Mouse (Mus musculus) T-helper 2 cell (primary cell): ENCODE results near the gene Plpp1.

ENCODE experiments used
- in situ Hi-C: fragments of 300-600 bp; cut with MboI, MseI; formaldehyde crosslinking; loops from one replicate; pipeline ENCODE4 v1.15.1; 2025; ENCODE audit warnings: high pct_unique_total_duplicates

Plpp1 gene

DNA sequence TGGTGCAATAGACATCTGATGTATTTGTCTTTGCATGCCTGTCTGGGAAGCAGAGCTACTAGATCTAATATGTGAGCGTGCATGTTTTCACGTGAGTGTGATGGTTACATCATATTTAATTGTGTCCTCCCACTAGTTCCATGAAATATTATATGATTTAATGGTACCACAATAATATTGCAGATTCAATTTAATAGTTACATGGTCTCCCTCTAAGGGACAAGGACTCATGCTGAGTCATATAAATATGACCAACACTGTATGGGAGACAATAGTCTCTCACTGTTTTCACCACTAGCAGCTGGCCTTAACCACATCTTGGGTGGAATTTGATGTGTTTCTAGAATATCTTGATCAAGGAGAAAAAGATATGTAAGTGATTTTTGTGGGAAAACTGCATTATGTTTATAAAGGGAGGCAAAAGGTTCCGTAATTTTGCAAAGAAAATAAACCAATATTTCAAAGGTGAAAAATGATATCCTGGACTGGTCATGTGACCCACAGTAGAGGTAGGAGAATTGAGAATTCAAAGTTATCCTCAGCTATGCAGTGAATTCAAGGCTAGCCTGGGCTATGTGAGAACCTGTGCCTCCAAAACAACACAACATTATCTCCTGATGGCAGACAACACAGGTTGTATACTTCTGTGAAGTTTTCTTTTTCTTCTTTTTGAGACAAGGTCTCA is 26.5 kb upstream of the Plpp1 start:
- in situ Hi-C loops = no loop called here

DNA sequence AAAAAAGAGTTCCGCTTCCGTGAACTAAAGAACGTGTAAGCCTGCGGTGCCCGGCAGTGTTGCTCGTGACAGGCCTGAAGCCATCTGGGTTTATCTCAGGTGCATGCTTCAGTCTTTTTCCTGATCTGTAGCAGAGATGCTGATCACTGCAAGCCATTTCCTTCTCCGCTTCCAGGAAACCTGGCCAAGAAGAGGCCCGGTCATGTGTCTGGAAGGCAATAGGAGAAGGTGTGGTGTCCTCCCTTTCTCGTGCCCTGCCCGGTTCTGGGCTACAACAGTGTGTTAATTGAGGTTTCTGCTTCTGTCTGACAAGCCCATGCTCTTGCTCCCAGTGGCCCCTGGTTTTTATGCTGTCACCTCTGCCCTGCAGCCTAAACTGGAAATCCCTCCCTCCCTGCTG is 24.7 kb upstream of the Plpp1 start:
- in situ Hi-C loops = no loop called here

DNA sequence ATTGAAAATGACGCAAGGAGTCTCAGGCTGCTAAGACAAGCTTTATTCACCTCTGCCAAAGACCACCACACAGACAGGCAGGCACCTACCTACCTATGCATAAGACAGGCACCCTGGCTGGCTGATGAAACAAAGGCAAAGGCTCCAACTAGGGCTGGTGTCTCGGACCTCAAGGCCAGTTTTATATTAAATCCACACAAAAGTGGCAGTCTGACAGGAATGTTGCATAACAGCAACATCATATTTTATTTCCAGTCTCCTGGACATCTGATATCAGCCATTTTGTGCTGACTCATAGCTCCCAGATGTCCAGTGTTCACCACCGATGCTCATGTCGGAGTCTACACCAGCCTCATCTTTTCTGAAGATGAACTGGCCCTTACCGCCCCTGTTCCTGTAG is 22.2 kb upstream of the Plpp1 start:
- in situ Hi-C loops = no loop called here

DNA sequence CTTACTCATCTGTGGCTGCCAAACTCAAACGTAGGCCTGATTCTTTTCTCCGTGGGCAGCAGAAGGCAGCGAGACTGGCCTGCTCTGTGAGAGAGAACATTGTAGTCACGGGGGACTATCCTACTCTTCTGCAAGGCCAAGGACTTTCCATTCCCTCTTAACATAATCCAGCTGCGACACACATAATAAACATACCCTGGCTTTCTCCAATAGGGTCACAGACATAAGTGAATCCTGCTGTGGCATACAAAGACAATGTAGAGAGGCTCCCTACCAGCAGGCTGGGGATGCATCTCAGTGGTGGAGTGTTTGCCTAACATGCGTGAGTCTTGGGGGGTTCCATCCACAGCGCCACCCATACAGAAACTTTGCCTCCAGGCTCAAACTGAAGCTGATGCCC is 15.3 kb upstream of the Plpp1 start:
- in situ Hi-C loops = no loop called here

DNA sequence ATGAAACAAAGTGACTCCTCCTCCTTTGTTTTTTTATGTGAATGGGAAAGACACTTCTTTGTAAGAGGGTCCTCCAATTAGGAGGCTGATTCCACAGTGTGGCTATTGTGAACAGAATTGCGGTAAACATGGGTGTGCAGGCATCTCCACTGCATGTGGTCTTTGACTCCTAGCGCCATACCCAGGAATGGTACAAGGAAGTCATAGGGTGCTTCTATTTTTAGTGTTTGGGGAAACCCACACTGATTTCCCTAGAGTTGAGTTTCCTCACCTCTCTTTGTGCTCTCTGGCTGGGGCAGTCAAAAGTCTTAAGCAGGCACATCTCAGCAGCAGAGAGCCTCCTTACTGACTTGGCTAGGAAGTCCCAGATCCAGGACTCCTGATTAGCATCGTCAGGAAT is 14.4 kb upstream of the Plpp1 start:
- in situ Hi-C loops = no loop called here

DNA sequence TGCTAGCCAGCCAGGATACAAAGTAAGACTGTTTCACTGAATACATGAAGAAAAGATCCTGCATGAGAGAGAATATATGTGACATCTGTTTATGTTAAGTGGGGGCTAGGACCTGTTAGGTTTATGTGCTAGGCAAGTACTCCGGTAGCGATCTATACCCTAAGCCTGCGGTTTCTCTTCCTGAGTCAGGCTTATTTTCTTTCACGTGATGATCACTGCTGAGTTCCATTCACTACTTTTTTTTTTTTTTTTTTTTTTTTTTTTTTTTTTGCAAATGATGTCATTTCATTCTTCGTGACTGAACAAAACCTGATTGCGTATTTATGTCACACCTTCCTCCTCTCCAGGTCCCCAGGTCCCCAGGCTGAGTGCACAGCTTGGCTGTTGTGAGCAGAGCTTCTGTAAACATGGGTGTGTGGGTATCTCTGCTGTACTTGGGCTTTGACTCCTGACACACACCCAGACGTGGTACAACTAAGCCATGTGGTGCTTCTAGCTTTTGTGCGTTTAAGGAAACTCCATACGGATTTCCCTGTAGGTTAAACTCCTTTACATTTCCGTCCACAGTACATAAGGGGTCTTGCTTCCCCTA is 13.6 kb upstream of the Plpp1 start:
- in situ Hi-C loops = no loop called here

DNA sequence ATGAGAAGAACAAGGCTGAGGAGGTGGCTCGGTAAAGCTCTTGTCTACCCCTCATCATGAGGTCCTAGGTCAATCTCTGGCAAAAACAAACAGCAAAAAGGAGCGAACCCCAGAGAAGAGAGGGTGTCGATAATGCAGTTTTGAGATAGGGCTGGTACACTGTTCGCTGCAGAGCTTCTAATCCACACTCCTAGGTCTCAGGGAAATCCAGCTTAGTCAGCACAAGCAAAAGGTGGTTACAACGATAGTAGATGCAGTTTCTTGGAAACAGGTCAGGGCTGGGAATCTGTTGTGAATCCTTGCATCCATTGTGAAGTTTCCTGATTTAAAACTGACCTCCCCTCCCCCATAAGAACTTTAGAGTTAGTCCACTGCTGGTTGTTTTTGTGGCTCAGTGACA is 9.8 kb upstream of the Plpp1 start:
- in situ Hi-C loops = no loop called here

DNA sequence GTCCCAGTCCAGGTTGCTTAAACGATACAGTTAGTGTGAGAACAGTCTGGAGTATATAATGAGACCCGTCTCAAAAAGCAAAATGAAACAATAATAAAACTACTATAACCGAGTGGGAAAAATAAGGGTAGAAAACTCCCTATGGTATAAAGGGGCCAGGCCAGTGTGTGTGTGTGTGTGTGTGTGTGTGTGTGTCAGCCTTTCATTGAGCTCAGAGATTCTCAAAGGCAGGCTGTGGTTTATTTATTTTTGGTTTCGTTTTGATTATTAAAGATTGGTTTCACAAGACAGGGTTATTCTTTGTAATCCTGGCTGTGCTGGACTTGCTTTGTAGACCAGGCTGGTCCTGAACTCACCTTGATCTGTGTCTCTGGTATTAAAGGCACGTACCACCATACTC is 8.7 kb upstream of the Plpp1 start:
- in situ Hi-C loops = no loop called here

DNA sequence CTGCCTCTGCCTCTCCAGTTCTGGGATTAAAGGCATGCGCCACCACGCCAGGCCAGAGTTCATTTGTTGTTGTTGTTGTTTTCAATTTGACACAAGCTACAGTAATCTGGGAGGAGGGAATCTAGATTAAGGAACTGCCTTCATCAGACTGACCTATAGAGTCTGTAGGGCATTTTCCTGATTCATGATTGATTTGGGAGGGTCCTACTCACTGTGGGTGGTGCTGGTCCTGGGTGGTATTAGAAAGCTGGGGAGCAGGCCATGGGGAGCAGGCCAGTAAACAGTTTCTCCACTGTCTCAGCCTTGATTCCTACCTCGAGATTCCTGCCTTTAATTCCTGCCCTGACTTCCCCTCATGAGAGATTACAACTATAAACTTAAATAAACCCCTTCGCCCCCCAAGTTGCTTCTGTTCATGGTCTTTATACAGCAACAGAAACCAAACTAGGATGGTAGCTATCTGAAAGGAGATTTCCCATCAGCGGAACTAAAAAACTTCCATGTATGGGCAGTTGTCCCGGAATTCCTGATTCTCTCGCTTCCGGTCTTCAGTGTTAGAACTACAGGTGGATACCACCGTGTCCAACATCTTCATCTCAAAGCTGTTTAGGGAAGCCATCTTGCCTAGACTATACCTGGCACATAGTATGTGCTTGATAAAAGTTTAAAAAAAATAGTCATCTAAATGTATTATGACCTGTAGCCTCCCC is 2.2 kb upstream of the Plpp1 start:
- in situ Hi-C loops = no loop called here

DNA sequence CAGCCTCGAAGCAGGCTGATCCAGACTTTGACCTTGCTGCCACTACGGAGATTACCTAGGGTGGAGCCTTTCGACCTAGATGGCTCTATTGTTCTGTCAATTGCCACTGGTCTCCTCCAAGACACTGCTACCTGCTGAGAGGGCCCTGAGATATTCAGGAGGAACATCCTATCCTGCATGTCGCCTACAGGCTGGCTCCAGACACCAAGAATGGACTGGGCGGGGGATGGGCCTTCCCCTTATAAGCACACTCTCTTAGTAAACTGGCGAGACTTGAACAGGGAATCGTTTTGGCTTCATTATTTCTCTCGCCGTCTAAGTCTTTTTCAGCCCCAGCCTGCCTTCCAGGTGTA is 1.7 kb upstream of the Plpp1 start:
- in situ Hi-C loops = no loop called here

DNA sequence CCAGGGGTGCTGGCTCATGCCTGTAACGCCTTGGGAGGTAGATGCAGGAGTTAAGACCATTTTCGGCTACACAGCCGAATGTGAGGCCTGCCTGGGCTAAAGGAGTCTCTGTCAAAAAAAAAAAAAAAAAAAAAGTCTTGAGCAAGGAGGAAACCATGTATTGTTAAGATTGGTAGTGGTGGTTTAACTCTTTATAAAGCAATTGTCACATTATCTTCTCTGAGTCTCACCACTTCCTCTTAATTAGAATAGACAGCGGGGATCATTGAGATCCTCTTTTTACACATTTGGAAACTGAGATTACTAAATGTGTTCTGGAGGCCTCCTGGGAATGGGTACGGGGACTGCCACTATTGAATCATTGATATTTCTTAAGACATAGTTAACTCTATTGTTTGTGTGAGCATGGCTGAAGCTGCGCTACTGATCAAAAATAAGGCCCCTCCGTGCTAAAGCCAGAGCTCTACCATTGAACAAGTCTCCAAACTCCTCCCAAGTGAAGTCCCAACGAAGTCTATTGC is 811 bp upstream of the Plpp1 start:
- in situ Hi-C loops = no loop called here

DNA sequence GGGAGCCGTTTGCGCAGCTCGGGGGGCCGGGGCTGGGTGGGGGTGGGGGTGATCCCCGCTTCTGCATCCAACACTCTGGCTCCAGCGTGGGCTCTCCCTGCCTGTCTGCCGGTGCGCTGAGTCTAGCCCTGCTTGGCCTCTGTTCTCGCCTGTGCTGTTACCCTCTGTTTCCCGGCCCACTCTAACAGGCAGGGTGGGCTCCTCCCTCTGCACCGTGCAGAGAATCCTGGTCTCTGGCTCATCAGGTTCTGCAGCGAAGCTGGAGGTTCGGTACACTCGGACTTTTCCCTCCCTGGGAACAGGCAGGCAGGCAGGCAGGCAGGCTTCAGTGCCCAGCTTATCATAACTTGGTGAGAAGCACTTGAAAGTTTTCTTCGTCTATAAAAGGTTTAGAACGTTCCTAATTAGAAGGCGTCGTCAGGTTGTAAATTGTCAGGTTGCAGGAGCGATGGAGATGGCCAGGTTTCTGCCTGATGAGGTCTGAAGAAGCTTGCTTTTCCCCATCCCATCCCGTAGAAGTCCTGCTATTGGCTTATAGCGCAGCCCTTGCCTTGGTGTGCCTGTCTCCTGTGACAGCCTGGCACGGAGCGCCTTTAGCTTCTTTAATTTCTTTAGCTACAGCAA is 901 bp downstream of the Plpp1 start:
- in situ Hi-C loops = no loop called here

DNA sequence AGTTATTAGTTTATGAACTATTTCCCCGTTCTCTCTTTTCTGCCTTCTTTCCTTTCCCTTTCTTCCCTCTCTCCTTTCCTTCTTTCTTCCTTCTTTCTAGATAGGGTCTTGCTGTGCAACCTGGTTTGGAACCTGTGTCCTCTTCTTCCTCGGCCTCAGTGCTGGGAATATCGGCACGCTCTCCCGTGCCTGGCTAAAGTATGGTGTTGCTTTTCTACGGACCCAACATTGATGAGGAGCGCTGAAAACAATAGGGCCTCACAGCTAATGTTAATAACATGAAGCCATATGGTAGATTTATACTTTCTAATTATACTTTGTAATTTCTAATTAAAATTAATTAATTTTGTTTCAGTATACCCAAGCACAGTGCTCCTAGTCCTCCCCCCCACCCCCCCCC is 2.5 kb downstream of the Plpp1 start:
- in situ Hi-C loops = no loop called here

DNA sequence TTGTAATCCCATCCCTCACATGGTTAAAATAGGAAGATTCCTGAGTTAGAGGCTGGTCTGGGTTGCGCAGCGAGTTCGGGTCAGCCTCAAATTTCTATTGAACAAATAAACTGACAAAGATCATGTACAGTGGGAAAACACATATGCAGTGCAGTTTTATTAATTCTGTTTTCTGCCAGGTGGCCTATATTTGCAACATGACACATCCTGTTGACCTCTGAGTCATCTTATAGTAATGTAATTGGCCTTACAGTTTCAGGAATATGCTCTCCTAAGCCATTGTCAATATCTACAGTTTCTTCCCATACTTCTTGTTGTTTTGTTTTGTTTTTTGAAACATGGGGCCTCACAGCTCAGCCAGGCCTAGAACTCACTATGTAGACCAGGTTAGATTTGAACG is 3.1 kb downstream of the Plpp1 start:
- in situ Hi-C loops = no loop called here

DNA sequence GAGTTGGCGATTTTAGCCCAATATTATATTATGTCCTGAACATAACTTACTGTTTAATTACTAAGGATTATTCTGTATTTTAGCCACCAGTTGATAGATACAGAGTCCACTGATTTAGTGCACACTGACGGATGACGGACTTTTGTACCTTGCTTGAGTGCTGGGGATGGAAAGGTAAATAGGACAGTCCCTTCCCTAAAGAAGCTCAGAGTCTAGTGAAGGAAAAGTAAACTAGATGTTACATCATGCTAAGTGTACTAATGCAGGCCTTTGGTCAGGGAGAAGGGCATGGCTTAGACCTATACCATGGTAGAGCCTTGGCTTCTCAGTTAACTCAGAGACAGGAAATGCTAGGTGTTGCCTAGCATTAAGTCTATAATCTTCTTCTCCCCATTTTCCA is 4.9 kb downstream of the Plpp1 start:
- in situ Hi-C loops = no loop called here

DNA sequence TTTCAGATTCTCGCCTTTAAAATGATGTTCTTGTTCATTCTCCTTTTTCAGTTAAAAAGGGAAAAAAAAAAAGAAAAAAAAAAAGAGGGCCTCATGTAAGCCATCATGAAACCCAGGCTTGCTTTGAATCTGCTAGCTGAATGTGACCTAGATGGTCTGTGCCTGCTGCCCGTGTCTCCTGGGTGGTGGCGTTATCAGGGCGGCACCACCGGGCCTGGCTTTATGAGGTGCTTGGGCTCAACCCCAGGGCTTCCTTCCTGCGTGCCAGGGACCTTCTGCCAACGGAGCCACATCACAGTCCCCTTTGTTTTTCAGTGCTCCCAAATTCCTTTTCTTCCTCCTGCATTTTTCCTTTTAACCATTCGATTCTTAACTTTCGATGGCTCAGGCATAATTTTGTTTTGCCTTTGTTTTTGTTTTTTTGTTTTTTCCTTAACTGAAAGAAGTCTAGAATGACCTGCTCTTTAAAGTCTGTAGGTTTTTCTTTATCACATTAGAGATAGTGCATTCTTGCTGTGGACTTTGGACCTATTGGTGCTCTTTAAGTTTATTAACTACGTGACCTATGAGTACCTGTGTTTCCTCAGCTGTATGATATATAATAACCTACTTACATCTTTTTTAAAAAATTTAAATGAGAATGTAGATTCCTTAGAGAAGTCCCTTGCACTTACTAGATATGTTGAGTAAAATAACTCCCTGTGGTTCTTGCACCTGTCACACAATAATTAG is 7.5 kb downstream of the Plpp1 start:
- in situ Hi-C loops = no loop called here

DNA sequence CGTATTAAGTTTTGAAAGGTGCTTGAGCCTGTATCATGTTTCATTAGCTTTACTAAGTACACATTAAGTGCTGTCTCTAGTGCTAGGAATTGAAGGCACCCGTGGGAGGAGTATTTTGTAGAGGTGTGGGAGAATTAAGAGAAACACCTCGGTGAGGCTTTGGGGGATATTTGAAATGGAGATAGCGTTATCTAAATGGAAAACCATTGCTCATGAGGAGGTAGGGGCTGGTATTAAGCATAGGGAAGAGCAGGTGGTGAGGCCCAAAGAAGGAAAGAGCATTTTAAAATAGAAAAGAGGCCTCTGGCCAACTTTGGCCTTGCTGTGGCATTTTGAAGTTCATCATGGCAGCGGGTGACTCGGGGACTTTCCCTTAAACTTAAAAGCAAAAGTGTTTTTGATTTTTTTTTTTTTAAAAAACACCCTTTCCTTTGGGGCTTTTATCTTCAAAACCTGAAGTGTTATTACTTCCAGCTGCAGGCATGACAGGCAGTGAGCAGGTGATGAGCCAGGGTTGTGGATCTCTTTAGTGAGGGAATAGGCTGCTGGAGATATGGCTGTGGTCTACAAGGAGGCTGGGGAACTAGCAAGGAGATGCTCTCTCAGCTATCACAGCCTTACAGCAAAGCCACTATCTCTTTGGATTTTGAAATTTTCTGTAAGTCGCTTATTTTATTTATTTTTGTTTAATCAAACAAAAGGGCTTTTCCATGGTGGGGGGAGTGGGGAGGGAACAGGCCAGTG is 9.1 kb downstream of the Plpp1 start:
- in situ Hi-C loops = no loop called here

DNA sequence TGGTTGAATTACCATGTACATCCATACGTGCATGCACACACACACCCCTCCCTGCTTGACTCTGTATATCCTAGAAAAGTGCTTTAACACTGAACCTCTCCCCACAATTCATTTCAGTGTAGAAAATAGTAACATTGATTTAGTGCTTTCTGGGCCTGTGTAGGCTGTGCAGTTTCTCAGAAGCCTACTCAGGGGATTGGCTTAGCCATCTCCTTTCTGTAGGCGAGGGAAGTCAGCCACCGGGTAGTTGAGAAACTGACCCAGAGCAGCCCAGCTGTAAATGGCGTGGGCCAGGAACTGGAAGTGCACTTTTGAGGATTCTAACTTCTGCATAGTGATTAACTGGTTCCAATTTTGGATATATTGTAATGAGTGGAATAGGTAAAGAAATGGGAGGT is 9.7 kb downstream of the Plpp1 start:
- in situ Hi-C loops = no loop called here

DNA sequence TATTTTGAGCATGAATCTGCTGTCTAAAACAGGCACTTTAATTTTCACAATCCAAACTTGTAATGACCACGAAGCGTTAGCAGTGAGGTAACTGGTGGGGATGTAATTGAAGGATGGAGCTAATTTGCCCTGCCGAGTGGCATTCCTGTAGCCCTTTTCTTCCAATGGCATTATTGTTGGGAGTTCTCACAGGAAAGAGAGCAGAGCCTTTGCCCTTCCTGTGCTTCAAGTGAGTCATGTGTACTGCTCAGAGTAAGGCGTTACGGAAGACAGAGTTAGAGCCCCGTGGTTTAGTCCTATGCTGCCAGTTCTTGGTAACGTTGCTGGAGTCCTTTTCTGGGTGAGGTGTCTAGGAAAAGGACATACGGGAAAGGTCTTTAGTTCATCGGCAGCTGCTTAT is 10.2 kb downstream of the Plpp1 start:
- in situ Hi-C loops = no loop called here

DNA sequence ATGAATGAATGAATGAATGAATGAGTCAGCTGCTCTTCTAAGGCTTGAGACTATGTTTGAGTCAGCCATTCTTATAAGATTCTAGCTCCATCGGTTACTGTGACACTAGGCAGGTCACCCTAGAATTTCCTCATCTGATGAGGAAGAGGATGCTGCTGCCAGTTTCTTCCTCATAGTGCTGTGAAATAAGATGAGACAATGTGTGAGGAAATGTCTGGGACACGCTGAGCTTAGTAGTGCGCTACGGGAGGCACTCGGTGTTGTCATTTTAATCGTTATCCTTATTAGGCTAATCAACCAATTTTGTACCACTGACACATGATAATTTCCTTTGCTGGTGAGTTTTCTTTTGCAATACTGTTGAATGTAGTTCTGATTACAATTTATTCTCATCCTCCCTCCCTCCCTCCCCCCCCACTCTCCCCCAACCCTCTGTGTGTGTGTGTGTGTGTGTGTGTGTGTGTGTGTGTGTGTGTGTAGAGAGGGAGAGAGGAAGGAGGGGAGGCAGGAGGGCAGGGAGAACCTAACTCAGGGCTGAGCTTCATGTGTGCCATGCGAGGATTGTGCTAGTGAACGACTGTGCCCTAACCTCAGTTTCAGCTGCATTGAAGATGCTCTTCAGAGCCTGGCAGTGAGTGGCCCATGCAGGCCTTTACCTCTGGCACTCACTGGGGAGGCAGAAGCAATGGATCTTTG is 11.3 kb downstream of the Plpp1 start:
- in situ Hi-C loops = no loop called here

DNA sequence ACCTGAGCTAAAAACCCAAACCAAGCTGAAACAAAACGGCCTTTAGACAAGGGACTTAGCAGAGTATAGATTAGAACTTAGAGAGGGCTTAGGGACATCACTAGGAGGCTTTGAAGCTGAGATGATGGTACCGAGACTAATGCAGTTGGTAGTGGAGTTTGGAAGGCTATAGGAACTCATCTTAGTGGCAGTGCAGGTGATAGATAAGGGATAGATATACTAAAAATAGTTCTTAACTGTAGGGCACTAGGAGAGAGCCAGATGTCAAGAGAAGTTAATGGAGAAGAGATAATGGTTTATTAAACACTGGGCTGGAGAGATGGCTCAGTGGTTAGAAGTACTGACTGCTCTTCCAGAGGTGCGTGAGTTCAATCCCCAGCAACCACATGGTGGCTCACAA is 15.4 kb downstream of the Plpp1 start:
- in situ Hi-C loops = no loop called here
